Mouse (Mus musculus): Measurements from ENCODE around the gene Vmac.

Vmac gene

DNA sequence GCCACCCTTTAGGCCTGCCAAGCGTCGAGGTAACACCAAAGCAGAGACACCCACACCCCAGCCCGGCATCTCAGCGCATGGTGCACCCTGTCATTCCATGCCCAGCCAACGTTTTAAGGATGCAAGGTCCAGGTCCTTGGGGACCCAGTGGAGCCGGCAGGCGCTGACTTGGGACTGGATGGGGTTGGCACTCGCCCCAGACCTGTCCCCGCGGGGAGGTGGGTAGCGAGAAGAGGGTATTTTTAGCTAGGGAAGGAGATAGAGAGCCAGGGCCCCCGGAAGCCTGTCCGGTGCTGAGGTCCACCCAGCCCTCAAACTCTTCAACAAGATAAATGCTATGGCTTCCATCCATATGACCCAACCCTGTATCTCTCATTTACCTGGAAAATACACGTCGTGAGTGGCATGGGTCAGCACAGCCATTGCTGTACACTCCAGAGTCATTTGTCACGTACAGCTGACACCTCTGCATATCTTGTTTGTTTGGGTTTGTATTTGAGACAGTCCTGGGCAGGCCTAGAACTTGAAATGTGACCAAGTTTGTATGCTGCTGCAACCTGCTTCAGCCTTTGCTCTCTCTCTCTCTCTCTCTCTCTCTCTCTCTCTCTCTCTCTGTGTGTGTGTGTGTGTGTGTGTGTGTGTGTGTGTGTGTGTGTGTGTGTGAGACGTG lies 22.4 kb upstream of the Vmac start:
- DNase-seq (ENCODE audit: low spot score): no peak

DNA sequence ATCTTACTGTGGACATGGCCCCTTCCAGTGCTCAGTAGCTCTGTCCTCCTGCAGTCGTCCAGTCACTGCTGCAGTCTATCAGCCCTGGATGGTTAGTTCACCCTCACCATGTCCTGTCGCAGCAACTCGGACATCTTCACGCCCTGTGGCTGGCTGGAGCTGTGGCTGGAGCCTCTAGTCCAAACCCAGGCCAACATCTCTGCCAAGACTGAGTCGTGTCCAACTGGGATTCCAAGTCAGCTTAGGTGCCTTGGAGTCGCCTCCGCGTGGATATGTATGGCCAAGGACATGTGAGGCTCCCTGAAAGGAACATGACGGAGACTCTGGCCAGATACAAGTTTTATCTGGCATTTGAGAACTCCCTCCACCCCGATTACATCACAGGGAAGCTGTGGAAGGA lies 20.4 kb upstream of the Vmac start:
- DNase-seq (ENCODE audit: low spot score): no peak

DNA sequence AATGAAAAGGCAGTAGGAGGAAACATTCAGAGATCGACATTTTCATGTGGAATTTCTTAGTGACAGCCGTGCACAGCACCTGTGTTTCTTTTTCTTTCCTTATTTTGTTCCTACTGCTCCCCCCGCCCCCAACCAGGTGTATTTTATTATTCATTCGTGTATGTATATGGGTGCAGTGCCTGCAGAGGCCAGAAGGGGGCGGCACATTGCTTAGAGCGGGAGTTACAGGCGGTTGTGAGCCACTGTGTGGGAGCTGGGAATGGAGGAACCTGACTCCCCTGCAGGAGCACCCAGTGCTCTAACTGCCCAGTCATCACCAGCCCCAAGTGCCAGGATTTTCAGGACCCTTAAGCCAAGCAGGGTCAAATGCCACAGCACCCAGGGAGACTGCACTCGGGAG lies 18.7 kb upstream of the Vmac start:
- DNase-seq (ENCODE audit: low spot score): no peak

DNA sequence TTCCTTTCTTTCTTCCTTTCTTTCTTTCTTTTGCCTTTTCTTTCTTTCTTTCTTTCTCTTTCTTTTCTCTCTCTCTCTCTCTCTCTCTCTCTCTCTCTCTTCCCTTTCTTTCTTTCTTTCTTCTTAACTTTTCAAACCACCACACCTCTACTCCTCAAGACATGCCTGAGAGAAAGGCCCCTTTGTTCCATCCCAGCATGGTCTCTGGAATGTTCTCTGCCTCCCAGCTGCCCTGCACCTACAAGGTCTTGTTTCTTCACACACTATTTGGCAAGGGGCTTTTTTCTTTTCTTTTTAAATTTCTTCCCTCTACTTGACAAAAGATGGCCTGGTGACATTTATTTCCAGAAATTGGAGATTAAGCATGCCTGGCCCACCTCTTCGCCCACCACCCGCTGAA lies 11.8 kb upstream of the Vmac start:
- DNase-seq (ENCODE audit: low spot score): no peak

DNA sequence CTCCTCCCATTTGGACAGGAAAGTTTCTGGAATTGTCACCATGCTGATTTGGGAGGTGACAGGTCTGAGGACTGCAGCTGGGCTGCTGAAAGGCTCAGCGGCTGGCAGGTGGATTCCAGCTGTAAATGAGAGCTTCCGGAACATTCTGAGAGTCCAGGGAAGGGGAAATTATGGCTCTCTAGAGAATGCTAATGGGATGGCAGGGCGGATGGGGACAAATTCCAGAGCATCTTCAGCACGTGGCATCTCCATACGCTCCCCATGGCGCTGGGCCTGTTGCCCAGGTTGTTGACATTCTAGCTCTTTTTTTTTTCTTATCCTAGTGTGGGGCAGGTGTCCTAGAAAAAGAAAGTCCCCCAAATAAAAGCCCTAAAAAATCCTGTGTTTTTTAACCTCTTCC lies 11.3 kb upstream of the Vmac start:
- DNase-seq (ENCODE audit: low spot score): no peak

DNA sequence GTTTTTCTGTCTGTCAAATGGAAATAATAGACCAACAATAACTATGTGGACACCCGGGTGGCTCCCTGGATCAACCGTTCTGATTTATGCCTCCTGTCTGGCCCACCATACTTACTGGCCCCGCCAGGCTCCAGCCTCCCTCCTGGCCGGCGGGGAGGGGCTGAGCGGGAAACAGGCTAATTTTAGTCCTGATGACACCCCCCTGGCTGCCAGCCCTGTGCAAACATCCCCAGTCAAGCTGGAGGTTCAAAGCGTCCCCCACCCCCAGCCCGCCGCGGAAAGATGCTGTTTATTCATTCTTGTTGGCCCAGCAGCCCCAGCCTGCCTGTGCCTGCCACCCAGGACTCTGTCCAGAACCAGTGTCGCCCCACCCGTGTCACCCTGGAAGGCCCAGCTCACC lies 10.3 kb upstream of the Vmac start:
- no peak for DNase-seq (ENCODE audit: low spot score)

DNA sequence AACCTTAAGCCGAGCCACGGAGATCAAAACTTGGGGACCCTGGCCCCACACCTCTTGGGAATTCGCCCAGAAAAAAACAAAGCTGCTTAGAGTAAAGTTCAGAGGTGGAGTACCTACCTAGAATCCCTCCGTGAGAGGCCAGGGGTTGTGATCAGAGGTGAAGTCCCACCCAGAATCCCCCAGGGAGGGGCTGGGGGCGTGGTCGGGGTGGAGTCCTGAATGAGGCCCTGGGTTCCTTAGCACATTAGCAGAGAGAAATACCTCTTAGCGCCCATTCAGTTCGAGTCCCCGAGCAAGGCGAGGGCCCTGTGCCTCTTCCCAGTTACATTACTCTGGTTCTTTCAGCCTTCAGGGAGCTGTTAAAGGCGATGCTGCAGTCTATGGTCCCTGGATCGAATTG lies 9.8 kb upstream of the Vmac start:
- DNase-seq (ENCODE audit: low spot score): no peak

DNA sequence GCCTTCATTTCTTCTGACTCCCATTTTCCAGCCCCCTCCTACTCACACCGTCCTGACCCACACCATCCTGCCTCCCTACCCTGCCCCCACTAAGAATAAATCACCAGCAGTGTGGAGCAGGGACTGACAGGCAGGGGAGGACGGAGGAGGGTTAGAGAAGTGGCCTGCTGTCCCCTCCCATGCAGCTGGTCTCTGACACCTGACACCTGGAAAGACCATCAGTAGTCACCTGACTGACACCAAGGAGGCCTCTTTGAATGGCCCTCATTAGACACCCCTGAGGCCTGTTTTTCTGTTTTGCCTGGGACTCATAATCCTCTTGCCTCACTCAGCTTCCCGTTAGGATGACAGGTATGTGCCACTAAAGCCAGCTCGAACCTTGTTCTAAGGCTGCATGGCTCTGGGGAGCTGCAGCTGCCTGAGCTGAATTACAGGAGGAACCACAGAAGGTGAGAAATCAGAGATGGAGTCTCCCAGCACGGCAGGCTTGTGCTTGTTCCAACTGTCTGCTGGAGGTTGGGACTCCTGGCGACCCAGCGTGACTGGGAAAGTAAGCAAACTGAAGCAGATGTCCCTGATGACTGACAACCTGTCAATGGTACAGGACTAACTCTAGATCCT lies 9.3 kb upstream of the Vmac start:
- DNase-seq (ENCODE audit: low spot score): no peak

DNA sequence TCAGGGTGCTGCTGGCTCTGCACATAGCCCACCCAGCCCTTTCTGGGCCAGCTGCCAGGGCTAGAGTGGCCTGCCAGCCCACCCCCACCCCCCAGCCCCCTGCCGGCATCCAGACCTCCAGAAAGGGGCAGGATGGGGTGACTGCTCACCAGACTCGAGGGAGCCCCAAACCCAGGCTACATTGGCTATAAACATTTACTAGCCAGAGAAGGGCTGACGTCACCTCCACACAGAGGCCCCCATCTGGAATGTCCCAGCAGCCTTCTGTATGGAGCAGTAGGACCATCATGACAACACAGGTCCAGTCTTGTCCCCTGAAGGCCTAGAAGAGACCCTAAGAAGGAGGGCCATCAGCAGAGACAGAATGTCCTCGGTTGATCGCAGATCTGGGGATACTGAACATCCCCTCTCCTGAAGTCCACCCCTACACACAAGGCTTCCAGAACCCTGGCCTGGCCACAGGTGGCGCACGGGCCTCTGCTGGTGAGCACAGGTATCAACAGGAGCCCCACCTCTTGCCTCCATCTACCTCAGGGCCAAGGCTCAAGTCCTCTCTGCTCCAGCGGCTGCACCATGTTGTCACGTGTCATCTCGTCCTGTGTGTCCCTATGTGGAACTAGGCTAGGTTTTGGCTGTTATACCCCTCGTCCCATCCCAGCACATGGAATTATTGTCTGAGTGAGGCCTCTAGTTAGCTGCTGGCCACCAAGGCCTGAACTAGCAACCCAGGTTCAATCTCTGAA lies 5.8 kb upstream of the Vmac start:
- DNase-seq (ENCODE audit: low spot score): no peak

DNA sequence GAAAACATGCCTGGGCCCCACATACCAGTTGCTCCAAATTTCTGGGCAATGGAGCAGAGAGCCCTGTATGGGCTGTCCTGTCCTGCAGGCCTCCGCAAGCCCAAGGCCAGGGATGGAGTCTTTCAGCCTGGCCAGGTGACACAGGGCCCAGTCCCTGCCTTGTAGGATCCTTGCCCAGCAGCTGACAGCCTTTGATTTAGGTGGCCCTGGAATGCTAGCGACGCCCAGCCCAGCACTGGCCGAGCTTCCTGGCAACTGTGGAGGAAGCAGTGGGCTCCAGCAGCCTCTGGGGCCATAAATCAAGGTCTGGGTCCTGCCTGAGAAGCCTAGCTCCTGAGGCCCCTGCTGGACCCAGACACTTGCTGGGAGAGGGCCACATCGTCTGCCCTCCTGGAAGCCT lies 4.6 kb upstream of the Vmac start:
- DNase-seq (ENCODE audit: low spot score): no peak

DNA sequence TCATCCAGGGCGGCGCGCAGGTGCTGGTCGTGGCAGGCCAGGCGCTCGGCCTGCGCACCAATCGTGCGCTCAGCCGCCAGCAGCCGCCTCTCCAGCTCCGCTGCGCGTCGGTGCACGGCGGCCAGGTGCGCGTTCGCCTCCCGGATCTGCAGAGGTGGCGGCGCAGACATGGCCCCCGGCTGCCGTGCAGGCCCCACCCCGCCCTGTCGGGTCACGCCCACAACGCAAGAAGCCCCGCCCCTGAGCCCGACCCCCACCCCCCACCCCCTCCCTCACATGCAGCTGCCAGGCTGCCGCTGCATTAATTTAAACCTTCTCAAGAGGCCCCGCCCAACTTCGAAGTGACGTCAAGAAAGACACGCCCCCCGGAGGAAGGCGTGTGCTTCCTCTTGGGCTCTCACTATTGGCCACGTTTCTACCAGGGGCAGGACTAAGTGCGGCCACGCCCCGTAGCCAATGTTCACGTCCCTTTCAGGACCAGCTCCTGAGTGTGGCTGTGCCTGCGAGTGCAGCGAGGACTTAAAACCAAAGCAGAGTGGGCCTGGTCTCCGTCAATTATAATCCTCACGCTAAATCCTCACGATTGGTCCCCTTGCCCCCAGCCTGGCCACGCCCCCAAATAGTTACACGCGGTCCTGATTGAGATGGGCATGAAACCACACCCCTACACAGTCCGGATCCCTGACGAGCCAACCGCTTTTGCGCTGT lies 1.0 kb downstream of the Vmac start:
- DNase-seq (ENCODE audit: low spot score): peak; percentile 100

DNA sequence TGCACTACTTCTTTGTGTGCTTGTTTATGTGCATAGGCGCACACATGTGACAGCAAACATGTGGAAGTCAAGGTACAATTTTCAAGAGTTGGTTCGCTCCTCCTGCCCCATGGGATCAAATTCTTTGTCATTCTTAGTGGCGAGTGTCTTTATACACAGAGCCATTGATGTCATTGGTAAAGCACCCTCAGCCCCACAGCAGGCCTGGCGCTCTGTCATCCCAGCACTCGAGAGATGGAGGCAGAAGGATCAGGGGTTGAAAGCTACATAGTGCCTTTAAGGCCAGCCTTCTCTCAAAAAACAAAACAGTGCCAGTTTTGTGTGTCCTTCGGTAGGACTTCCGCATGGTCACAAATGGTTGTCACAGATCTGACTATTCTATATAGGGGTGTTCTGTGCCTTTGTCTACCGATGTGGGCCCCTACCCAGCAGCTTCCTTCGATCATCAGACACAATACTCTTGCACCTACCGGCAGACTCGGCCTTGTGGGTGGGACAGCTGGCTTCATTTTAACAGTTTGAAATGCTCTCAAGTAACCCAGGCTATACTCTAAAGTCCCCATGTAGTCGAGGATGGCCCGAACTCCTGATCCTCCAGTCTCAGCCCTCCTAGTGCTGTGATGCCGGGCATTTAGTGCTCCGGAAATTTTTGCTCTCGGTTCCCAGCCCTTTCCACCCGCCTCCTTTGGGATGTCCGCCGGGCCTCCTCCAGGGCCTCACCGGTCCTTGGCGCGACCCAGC lies 1.7 kb downstream of the Vmac start:
- DNase-seq (ENCODE audit: low spot score): peak; percentile 27

DNA sequence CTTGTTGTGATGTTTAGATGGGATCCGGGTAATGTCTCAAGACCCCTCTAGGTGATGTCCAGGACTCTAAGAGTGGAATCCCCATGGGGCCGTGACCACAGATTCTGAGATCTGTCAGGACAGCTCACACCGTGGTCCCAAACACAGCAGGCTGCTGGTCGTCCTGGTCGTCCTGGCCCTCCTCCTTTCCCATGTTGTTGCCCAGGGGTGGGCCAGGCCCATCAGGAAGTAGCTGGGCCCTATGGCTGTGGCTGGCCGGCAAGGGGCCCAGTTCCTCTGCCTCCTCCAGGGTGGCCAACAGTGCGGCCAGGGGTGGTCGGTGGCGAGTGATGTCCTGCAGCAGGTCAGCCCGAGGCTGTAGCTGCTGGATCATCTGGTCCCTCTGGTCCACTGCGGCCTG lies 2.5 kb downstream of the Vmac start:
- no peak for DNase-seq (ENCODE audit: low spot score)

DNA sequence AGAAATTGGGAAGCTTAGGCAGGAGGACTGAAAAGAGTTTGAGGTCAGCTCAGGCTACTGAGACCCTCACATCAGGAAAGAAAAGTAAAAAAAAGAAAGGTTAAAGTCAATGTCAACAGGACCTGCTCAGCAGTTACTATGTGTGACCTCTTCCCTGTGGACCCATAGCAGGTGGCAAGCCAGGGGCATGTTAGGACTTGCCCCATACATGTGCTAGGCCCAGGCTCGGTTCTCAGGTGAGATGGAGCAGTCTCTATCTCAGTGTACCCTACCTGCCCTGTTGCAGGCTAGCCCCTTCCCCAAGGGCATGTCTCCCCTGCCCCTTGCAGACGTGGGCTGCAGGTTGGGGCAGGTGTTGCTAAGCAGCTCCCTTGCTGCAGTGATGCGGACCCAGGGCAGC lies 8.1 kb downstream of the Vmac start:
- DNase-seq (ENCODE audit: low spot score): no peak

DNA sequence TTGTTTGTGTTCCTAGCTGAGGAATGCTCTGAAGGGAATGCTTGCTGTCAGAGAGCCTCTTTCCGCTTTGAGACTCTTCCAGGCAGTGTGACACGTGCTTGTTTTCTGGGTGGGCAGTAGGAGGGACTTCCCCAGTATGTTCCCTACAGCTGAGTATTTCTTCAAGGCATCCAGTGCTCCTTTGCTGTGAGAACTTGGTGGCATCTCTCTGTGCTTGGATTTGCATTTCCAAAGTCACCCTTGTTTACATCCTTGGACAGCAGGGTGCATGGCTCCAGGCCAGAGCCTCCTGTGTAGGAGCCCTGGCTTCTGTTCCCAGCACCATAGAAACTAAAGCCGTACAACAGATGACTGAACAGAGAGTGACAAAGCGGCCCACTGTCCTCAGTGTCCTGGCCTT lies 9.1 kb downstream of the Vmac start:
- DNase-seq (ENCODE audit: low spot score): no peak

DNA sequence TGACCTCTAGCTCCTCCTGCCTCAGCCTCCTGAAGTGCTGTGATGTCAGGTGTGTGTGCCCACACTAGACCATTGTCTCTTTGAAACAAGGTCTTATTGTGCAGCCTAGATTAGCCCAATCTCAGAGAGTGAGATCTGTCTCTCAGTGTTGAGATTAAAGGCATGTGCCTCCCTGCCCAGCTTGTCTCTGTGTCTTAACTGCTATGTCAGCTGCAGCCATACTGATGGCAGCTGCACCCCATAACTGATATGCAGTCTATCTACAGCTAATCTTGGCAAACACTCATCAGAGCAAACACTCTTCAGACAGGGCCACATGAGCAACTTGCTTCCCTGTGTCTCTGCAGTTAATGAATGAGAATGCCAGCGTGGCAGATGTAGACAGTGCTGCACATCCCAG lies 11.3 kb downstream of the Vmac start:
- DNase-seq (ENCODE audit: low spot score): no peak

DNA sequence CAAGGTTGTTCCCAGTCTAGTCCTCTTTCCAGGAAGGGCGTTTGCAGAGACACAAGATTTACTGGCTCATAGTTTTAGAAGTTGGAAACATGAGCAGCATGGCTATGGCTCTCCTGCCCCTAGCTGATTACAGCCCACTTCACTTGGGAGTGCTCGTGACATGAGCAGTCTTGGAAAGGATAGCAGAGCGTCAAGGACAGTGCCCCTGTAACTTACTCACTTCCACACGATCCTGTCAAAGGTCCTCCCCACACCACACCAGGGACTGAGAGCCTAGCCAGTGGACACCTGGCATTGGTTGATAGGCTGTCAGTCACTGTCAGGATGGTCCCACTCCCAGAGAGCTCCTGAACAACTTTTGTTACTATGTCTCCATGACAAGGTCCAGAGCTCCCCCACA lies 14.8 kb downstream of the Vmac start:
- no peak for DNase-seq (ENCODE audit: low spot score)

DNA sequence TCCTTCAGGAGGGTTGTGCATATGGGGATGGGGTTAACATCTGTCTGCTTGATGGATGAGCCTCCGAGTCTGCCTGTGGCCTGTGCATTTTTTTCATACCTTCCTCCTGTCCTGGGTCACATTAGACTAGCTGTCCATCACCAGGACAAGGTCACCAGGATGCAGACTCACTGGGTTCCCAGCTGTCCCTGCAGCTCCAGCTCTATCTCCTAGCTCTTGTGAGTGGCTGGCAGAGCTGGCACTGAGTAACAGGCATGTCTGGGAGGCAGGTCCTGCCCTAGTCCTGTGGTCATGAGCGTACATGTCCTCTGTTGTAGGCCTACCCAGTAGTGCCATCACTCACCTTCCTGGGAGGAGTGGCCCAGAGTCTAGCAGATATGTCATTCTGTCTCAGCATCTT lies 17.4 kb downstream of the Vmac start:
- DNase-seq (ENCODE audit: low spot score): no peak

DNA sequence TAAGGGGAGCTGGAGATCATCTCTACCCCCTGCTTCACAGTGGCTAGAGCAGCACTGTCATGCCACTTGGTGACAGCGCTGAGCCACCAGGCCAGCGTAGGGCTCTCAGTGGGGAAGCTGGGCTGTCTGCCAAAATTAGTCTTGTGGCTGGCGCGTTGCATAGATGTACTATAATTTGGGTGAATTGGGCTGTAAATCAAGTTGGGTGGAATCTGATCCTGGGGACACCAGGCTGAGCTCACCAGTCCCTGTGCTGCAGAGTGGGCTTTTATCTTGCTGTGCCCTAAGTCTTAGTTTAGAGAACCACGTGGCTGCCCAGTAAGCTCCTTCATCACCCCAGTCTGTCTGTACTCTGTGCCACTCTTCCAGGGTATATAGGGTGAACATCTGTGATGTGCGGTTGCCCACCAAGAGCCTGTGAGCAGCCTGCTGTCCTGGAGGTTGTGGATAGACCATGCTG lies 23.9 kb downstream of the Vmac start:
- peak; percentile 83 for DNase-seq (ENCODE audit: low spot score)

DNA sequence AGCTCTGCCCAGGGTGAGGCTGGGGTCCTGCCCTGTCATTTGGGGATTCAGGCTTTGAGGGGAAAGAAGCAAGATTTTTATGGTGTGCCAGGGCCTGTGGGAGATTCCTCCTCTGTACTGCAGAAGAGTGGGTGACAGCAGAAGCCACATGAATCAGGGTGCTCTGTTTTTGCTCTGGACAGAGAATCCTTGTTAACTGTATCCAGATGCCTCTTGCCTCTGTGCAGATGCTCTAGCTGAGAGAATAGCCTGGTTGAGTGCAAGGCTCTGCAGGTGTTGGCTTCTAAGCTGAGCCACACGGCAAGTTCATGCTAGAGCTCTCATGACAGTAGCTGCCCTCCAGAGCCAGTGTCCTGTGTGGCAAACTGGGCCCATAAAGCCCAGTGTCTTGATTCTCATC lies 24.4 kb downstream of the Vmac start:
- DNase-seq (ENCODE audit: low spot score): no peak

DNA sequence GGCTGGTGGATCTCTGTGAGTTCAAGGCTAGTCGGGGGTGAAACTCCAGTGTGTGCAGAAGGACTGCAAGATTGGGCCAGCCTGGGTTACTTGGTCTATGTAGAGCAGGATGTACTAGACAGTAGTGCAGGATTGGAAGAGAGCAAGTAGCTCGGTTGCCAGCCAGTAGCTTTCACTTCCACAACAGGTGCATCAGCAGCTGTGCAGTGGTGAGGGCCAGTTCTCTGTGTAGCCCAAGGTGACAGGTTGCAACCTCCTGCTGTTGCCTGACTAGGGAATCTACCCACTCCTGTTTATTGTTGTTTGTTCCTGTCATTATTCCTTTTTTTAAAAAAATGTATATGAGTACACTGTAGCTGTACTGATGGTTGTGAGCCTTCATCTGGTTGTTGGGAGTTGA lies 29.1 kb downstream of the Vmac start:
- no peak for DNase-seq (ENCODE audit: low spot score)

DNA sequence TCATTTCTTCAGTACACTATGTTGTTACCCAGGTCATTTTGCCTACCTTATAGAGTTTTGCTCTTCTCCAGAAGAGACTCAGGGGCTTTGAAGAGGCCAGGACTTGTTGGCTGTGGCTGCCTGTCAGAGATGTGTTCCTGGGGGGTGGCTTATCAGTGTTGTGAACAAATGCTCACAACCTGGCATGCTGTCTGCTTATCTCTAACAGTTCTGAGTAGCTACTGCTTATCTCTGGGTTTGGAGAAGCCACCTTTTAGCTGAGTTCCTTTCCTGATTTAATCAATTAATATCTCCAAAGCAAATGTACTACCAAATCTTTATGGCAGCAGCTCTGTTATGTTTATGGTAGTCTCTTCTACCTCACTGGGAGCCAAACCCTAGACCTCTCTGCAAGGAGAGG lies 29.8 kb downstream of the Vmac start:
- DNase-seq (ENCODE audit: low spot score): no peak
